Mouse (Mus musculus) T-cell, adult 66 days (primary cell): ENCODE data around the gene Hyal3. TPM values are rescaled to one million over a fixed set of nuclear protein-coding genes. Genes with fewer than 3 reads are reported as not detected.

Source experiments
- total RNA-seq, 2 experiments: library from RNA; stranded (reverse); gene quantifications; 3 replicates in 1 of 2; 4 replicates in 1 of 2; pipeline ENCODE4 v1.2.4; 2023

The Hyal3 gene
- 1 to 10 TPM; 1.5 to 3.7 TPM for total RNA-seq

GRCm38 (mm10) chr9:107580501-107581317, at the start of gene Hyal3:
Gene Hyal3, plus strand, starts transcription at chr9:107580818.

GRCm38 (mm10) chr9:107533791-107534407, 46.7 kb upstream of the Hyal3 start, which contains the start of gene Tmem115:
Gene Tmem115, plus strand, starts transcription at chr9:107533945.

GRCm38 (mm10) chr9:107541474-107542351, 38.9 kb upstream of the Hyal3 start, which contains the start of the genes Cyb561d2 and Nprl2:
Gene Cyb561d2, minus strand, starts transcription at chr9:107542193.
Gene Nprl2, plus strand, starts transcription at chr9:107542226.

GRCm38 (mm10) chr9:107547026-107547425, 33.6 kb upstream of the Hyal3 start, which contains the start of gene Zmynd10:
Gene Zmynd10, plus strand, starts transcription at chr9:107547298.

GRCm38 (mm10) chr9:107551117-107551889, 29.3 kb upstream of the Hyal3 start, which contains the start of gene Rassf1:
Gene Rassf1, plus strand, starts transcription at chr9:107551555.

GRCm38 (mm10) chr9:107563029-107563581, 17.5 kb upstream of the Hyal3 start, which contains the start of gene Tusc2:
Gene Tusc2, plus strand, starts transcription at chr9:107563255.

GRCm38 (mm10) chr9:107567702-107568319, 12.8 kb upstream of the Hyal3 start, which contains the start of gene Hyal2:
Gene Hyal2, plus strand, starts transcription at chr9:107567945.

GRCm38 (mm10) chr9:107576357-107577107, 4.1 kb upstream of the Hyal3 start, which contains the start of gene Hyal1:
Gene Hyal1, plus strand, starts transcription at chr9:107576927.

GRCm38 (mm10) chr9:107578587-107578986, 2.0 kb upstream of the Hyal3 start, which contains the start of gene Naa80:
Gene Naa80, plus strand, starts transcription at chr9:107578887.

GRCm38 (mm10) chr9:107586974-107587832, 6.6 kb downstream of the Hyal3 start, which contains the start of gene Ifrd2:
Gene Ifrd2, plus strand, starts transcription at chr9:107587642.

GRCm38 (mm10) chr9:107608741-107609432, 28.3 kb downstream of the Hyal3 start, which contains the start of gene Sema3b:
Gene Sema3b, minus strand, starts transcription at chr9:107609229.

GRCm38 (mm10) chr9:107635279-107636028, 54.8 kb downstream of the Hyal3 start, which contains the start of gene Gnai2:
Gene Gnai2, minus strand, starts transcription at chr9:107635367.

Other genes with a start within 250 kb of the Hyal3 start
- gene Hemk1, start 242.5 kb upstream of the Hyal3 start, total RNA-seq, result 1 to 10 TPM; 7.9 to 8.4 TPM
- under 1 TPM in 1 of 2 experiments, not detected in 1; 0.50 TPM for gene 6430571L13Rik, start 240.2 kb upstream of the Hyal3 start, total RNA-seq
- gene Cacna2d2, start 181.2 kb upstream of the Hyal3 start, total RNA-seq, result 1 to 10 TPM; 2.1 to 2.9 TPM
- 10 to 100 TPM; 33.5 to 34.2 TPM for gene Tmem115, start 46.9 kb upstream of the Hyal3 start, total RNA-seq
- 10 to 100 TPM; 16.0 to 20.4 TPM for gene Cyb561d2, start 38.6 kb upstream of the Hyal3 start, total RNA-seq
- 10 to 100 TPM; 27.7 to 32.8 TPM for gene Nprl2, start 38.6 kb upstream of the Hyal3 start, total RNA-seq
- 1 to 10 TPM in 1 of 2 experiments, under 1 TPM in 1; 0.68 to 3.0 TPM for gene Zmynd10, start 33.5 kb upstream of the Hyal3 start, total RNA-seq
- 10 to 100 TPM; 82.6 to 85.1 TPM for gene Rassf1, start 29.3 kb upstream of the Hyal3 start, total RNA-seq
- 10 to 100 TPM; 22.7 to 28.4 TPM for gene Tusc2, start 17.6 kb upstream of the Hyal3 start, total RNA-seq
- 1 to 10 TPM; 3.9 to 4.3 TPM for gene Hyal2, start 12.9 kb upstream of the Hyal3 start, total RNA-seq
- gene Hyal1, start 3.9 kb upstream of the Hyal3 start, total RNA-seq, result 1 to 10 TPM; 1.9 to 2.2 TPM
- gene Naa80, start 1.9 kb upstream of the Hyal3 start, total RNA-seq, result 10 to 100 TPM in 1 of 2 experiments, 1 to 10 TPM in 1; 9.4 to 14.8 TPM
- gene Ifrd2, start 6.8 kb downstream of the Hyal3 start, total RNA-seq, result 10 to 100 TPM; 24.5 to 35.8 TPM
- under 1 TPM in 1 of 2 experiments, not detected in 1; 0.23 TPM for gene Sema3b, start 28.4 kb downstream of the Hyal3 start, total RNA-seq
- 100 to 1,000 TPM; 472 to 497 TPM for gene Gnai2, start 54.5 kb downstream of the Hyal3 start, total RNA-seq
- not detected for gene Slc38a3, start 88.7 kb downstream of the Hyal3 start, total RNA-seq
- gene Gnat1, start 98.9 kb downstream of the Hyal3 start, total RNA-seq, result 1 to 10 TPM; 1.3 to 2.2 TPM
- not detected for gene Sema3f, start 129.7 kb downstream of the Hyal3 start, total RNA-seq
- gene Rbm5, start 190.2 kb downstream of the Hyal3 start, total RNA-seq, result 100 to 1,000 TPM; 261 to 285 TPM